Mouse (Mus musculus) left cerebral cortex, postnatal 10 days (tissue): ENCODE measurements around the gene Ccr7. TPM values are rescaled to one million over a fixed set of nuclear protein-coding genes. Genes with fewer than 3 reads are reported as not detected.
A peak's percentile ranks its signal among the peaks of the same experiment; 100 is the strongest.

Source experiments
- DNase-seq, 2 experiments: peaks; one replicate each; pipeline ENCODE4 v3.0.0; 2021 to 2022; ENCODE audit warnings: low spot score in 2 of 2, mixed read lengths in 1 of 2; ENCODE audit errors: extremely low spot score in 1 of 2
- intact Hi-C: fragments of 180-260 bp; cut with DNase I; formaldehyde crosslinking; loops from one replicate; pipeline ENCODE4 v1.15.1; 2025
- total RNA-seq, 2 experiments: library from RNA; stranded (reverse); gene quantifications; 2 replicates each; pipeline ENCODE4 v1.2.3; 2021

Gene Ccr7
- total RNA-seq, 2 experiments from 2014 or later = not detected

GRCm38 (mm10) chr11:99161648-99162047, 6.8 kb upstream of the Ccr7 start:
- intact Hi-C loops = no loop called here
- no peak for DNase-seq

- intact Hi-C loops = no loop called here
- no peak for DNase-seq
These were observed 5.4 kb upstream of the Ccr7 start for GRCm38 (mm10) chr11:99160228-99160627.

GRCm38 (mm10) chr11:99155817-99156216, 940 bp upstream of the Ccr7 start:
- intact Hi-C loops = loop anchor here (10.0 kb wide), 1 partner anchor 231 kb away; the partner anchor contains the start of gene Rara
- DNase-seq = no peak

GRCm38 (mm10) chr11:99153767-99154753, 817 bp downstream of the Ccr7 start:
- no peak for DNase-seq
- intact Hi-C loops = loop anchor here (10.0 kb wide), 1 partner anchor 229 kb away; the partner anchor contains the start of gene Rara

- intact Hi-C loops = loop anchor here (10.0 kb wide), 1 partner anchor 228 kb away; the partner anchor contains the start of gene Rara
- no peak for DNase-seq
These were observed 2.3 kb downstream of the Ccr7 start for GRCm38 (mm10) chr11:99152323-99153144.

GRCm38 (mm10) chr11:99151333-99151930, 3.4 kb downstream of the Ccr7 start:
- DNase-seq = no peak
- intact Hi-C loops = loop anchor here (2.0 to 10.0 kb wide), 2 partner anchors 175 to 227 kb away; partner anchors contain the start of gene Rara

GRCm38 (mm10) chr11:99150889-99151288, 4.0 kb downstream of the Ccr7 start:
- DNase-seq = no peak
- intact Hi-C loops = loop anchor here (2.0 to 10.0 kb wide), 2 partner anchors 174 to 226 kb away; partner anchors contain the start of gene Rara

- intact Hi-C loops = loop anchor here (2.0 to 10.0 kb wide), 3 partner anchors 109 to 225 kb away; partner anchors contain the start of genes Igfbp4 and Rara
- DNase-seq = peak; percentile 77 to 81
These were observed 4.7 kb downstream of the Ccr7 start for GRCm38 (mm10) chr11:99149898-99150757.

- intact Hi-C loops = loop anchor here (2.0 kb wide), 1 partner anchor 108 kb away; the partner anchor contains the start of gene Igfbp4
- DNase-seq = peak in 1 of 2 experiments; percentile 64
These were observed 5.8 kb downstream of the Ccr7 start for GRCm38 (mm10) chr11:99148896-99149703.

GRCm38 (mm10) chr11:99148400-99148799, 6.5 kb downstream of the Ccr7 start:
- intact Hi-C loops = loop anchor here (2.0 kb wide), 1 partner anchor 108 kb away; the partner anchor contains the start of gene Igfbp4
- DNase-seq = no peak

- intact Hi-C loops = loop anchor here (2.0 kb wide), 1 partner anchor 107 kb away; the partner anchor contains the start of gene Igfbp4
- DNase-seq = no peak
These were observed 7.0 kb downstream of the Ccr7 start for GRCm38 (mm10) chr11:99147920-99148289.

GRCm38 (mm10) chr11:99147041-99147919, 7.6 kb downstream of the Ccr7 start:
- intact Hi-C loops = no loop called here
- peak; percentile 63 to 70 for DNase-seq

- DNase-seq = no peak
- intact Hi-C loops = no loop called here
These were observed 8.3 kb downstream of the Ccr7 start for GRCm38 (mm10) chr11:99146558-99146957.

- DNase-seq = no peak
- intact Hi-C loops = no loop called here
These were observed 9.1 kb downstream of the Ccr7 start for GRCm38 (mm10) chr11:99145765-99146164.

- DNase-seq = no peak
- intact Hi-C loops = no loop called here
These were observed 9.9 kb downstream of the Ccr7 start for GRCm38 (mm10) chr11:99144940-99145339.

GRCm38 (mm10) chr11:99144456-99144855, 10.4 kb downstream of the Ccr7 start:
- intact Hi-C loops = no loop called here
- DNase-seq = no peak
